Mouse (Mus musculus) spleen, adult 2 months (tissue): ENCODE measurements around the gene Vmn1r191.
"Not testable (repeated sequence)": the region's sequence is repeated elsewhere in the genome, so short reads cannot be mapped to it uniquely, and the experiment has no call there.

Experiments used
- CTCF ChIP-seq: fragments of 200-500 bp; IDR thresholded peaks from 2 replicates; pipeline ENCODE4 v1.5.1; 2011; ENCODE audit warnings: mild to moderate bottlenecking, inconsistent platforms; ENCODE audit not compliant: insufficient read depth, insufficient read length, insufficient replicate concordance; ENCODE audit errors: extremely low read depth
- POLR2A ChIP-seq: fragments of 200-500 bp; IDR thresholded peaks from 2 replicates; pipeline ENCODE4 v1.6.1; 2011; ENCODE audit warnings: low read depth, low read length, inconsistent platforms

- TF ChIP-seq CTCF, POLR2A: not testable (repeated sequence)
Observed at GRCm38 (mm10) chr13:22192756-22193155, 9.0 kb upstream of the Vmn1r191 start.
